Mouse (Mus musculus): ENCODE measurements around the gene Lama2. TPM values are rescaled to one million over a fixed set of nuclear protein-coding genes. Genes with fewer than 3 reads are reported as not detected.

Gene Lama2
- 0.96 and 6.6 TPM in 2 replicates for polyA plus RNA-seq (2014; fragmentation: Nextera tagmentation; extraction: Ambion mirVana)

DNA sequence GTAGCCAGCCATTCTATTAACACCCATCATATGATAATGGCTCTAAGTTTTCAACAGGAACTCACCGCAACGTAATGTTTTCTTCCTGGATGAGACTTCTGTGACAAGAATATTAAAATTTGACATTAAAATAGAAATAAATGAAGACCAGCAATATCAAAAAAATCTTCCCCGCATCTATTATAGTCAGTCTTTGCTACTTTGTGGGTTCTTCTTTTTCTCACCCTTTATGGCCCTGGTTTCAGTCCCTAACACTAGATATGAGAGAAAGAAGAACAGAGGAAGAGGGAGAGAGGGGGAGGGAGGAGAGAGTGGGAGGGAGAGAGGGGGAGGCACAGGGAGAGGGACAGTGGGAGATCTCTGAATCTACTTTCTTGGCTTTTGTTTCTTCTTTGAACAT, at the start of gene Lama2:
Gene Lama2 (minus strand): TSS at position 101 of the 400 bp plus-strand sequence.
- Histone ChIP-seq H3K4me2 (ENCODE audit: low read length) (no peak within 1 kb of the TSS), H3K36me3 (ENCODE audit: control insufficient read depth, insufficient read depth, low read length) (no peaks in the 10 kb centered on the region), H3K4me1 (ENCODE audit: control insufficient read depth, insufficient read depth, low read length) (peaks cover 6% of the 10 kb centered on the region; the same call in 1 of the 2 replicates), H3K27me3 (ENCODE audit: control insufficient read depth, insufficient read depth, low read length) (no peaks in the 10 kb centered on the region), H3K9me3 (ENCODE audit: control insufficient read depth, low read length) (no peaks in the 10 kb centered on the region), H3K27ac (replicated peaks; ENCODE audit: low read depth, low read length) (no peak within 1 kb of the TSS), H3K9ac (replicated peaks; ENCODE audit: low read length) (no peak within 1 kb of the TSS), H3K4me3 (replicated peaks; ENCODE audit: low read depth, low read length) (no peak within 1 kb of the TSS)
- WGBS: 95% methylated on average over 3 of the region's 3 CpGs
- DNase-seq (no peak), ATAC-seq (ENCODE audit: low FRiP score, low TSS enrichment) (no peak)

DNA sequence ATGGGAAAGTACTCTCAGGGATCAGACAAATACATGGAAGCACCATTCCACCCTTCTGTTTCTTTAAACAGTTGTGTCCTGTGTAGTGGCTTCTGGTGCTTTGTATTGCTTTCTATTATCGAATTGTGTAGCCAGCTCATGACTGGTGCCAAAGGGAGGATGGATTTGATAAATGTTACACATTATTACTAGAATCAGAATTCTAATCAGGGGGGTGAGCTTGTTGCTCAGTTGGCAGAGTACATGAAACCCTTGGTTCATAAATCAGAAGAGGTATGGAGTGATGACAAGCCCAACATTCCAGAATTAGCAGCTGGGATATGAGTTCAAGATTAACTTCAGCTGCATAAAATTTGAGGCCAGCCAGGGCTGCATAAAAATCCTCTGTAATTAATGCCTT, 44.8 kb upstream of the Lama2 start:
- H3K36me3 ChIP-seq (ENCODE audit: control insufficient read depth, insufficient read depth, low read length): no peaks in the 10 kb centered on the region
- H3K9me3 ChIP-seq (ENCODE audit: control insufficient read depth, low read length): no peaks in the 10 kb centered on the region
- no peak overlapping the region for H3K27ac ChIP-seq (replicated peaks; ENCODE audit: low read depth, low read length)
- H3K4me1 ChIP-seq (ENCODE audit: control insufficient read depth, insufficient read depth, low read length): no peaks in the 10 kb centered on the region
- DNase-seq: no peak
- ATAC-seq (ENCODE audit: low FRiP score, low TSS enrichment): no peak
- 85% methylated on average over 1 of the region's 1 CpGs for WGBS
- H3K4me3 ChIP-seq (replicated peaks; ENCODE audit: low read depth, low read length): no peak overlapping the region
- H3K4me2 ChIP-seq (ENCODE audit: low read length): no peak overlapping the region
- H3K27me3 ChIP-seq (ENCODE audit: control insufficient read depth, insufficient read depth, low read length): no peaks in the 10 kb centered on the region
- no peak overlapping the region for H3K9ac ChIP-seq (replicated peaks; ENCODE audit: low read length)

DNA sequence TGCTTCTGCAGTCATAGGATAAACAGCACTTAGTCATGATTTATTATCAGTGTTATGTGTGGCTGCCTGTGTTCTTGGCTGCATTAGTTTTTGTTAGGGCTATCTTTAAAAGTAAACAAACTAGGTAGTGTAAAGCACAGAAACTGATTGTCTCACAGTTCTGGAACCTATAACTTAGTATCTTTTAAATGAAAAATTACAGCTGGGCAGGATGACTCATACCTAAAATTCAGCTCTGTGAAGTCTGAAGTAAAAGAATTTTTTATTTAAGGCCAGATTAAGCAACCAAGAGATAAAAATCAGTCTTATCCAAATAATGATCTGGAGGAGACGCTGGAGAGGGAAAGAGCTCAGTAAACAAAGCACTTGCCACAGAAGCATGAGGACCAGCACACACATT, 43.8 kb upstream of the Lama2 start:
- no peak overlapping the region for H3K27ac ChIP-seq (replicated peaks; ENCODE audit: low read depth, low read length)
- no peak overlapping the region for H3K4me3 ChIP-seq (replicated peaks; ENCODE audit: low read depth, low read length)
- no peak overlapping the region for H3K4me2 ChIP-seq (ENCODE audit: low read length)
- no peaks in the 10 kb centered on the region for H3K9me3 ChIP-seq (ENCODE audit: control insufficient read depth, low read length)
- WGBS: 91% methylated on average over 1 of the region's 1 CpGs
- no peak for DNase-seq
- ATAC-seq (ENCODE audit: low FRiP score, low TSS enrichment): no peak
- H3K27me3 ChIP-seq (ENCODE audit: control insufficient read depth, insufficient read depth, low read length): no peaks in the 10 kb centered on the region
- no peak overlapping the region for H3K9ac ChIP-seq (replicated peaks; ENCODE audit: low read length)
- H3K36me3 ChIP-seq (ENCODE audit: control insufficient read depth, insufficient read depth, low read length): no peaks in the 10 kb centered on the region
- no peaks in the 10 kb centered on the region for H3K4me1 ChIP-seq (ENCODE audit: control insufficient read depth, insufficient read depth, low read length)

DNA sequence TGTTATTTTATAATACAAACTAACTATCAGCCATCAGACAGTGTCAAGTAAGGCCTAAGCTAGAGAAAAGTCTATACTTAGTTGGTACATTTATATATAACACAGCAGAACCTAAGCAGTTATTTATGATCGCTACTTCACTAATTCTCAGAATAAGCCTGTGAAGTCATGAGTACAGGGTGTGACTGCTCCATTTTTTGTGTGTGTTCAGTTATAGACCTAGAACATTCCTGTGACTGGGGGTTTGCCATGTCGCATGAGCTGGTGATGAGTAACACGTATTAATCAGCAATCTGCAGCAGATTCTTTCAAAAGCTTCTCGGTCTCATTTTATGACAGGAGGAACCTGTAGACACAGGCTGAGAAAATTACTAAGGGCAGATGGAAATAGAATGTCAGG, 34.6 kb upstream of the Lama2 start:
- no peak overlapping the region for H3K4me2 ChIP-seq (ENCODE audit: low read length)
- ATAC-seq (ENCODE audit: low FRiP score, low TSS enrichment): no peak
- H3K9me3 ChIP-seq (ENCODE audit: control insufficient read depth, low read length): no peaks in the 10 kb centered on the region
- H3K9ac ChIP-seq (replicated peaks; ENCODE audit: low read length): no peak overlapping the region
- H3K36me3 ChIP-seq (ENCODE audit: control insufficient read depth, insufficient read depth, low read length): no peaks in the 10 kb centered on the region
- no peak for DNase-seq
- H3K27ac ChIP-seq (replicated peaks; ENCODE audit: low read depth, low read length): no peak overlapping the region
- no peak overlapping the region for H3K4me3 ChIP-seq (replicated peaks; ENCODE audit: low read depth, low read length)
- WGBS: 89% methylated on average over 4 of the region's 4 CpGs
- no peaks in the 10 kb centered on the region for H3K4me1 ChIP-seq (ENCODE audit: control insufficient read depth, insufficient read depth, low read length)
- H3K27me3 ChIP-seq (ENCODE audit: control insufficient read depth, insufficient read depth, low read length): no peaks in the 10 kb centered on the region

DNA sequence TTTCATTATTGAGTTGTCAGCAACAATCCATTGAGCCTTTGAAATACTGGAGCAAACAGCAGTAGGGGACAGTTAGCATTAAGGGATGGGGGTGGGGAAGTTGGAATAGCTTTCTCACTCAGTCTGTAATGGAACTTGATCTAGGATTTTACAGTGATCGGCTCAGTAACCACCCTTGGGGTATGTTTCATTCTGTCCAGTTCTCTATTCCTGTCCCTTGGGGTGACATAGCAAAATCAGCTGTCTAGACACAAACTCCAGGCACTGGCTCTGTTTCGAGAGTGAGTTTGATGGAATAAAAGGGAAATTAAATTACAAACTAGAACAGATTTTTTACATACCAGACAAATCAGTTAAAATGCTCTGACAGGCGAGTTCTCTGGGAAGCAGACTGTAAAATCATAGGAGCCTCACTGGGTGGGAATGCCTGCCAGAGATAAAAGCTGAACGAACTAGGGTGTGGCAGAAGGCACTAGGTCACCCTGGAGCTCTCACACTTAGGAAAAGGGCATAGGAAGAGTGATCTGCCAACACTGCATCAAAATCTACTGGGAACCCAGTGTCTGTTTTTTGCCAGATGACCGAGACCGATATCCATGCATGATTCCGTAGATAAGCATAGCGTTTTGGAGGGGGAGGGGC, 33.3 kb upstream of the Lama2 start:
- H3K27me3 ChIP-seq (ENCODE audit: control insufficient read depth, insufficient read depth, low read length): no peaks in the 10 kb centered on the region
- H3K9ac ChIP-seq (replicated peaks; ENCODE audit: low read length): no peak overlapping the region
- WGBS: 62% methylated on average over 8 of the region's 8 CpGs
- ATAC-seq (ENCODE audit: low FRiP score, low TSS enrichment) (0 out of 2 replicates have a peak, but pooled peaks have one; percentile 34), DNase-seq (peak; percentile 44)
- no peak overlapping the region for H3K4me2 ChIP-seq (ENCODE audit: low read length)
- no peaks in the 10 kb centered on the region for H3K4me1 ChIP-seq (ENCODE audit: control insufficient read depth, insufficient read depth, low read length)
- H3K27ac ChIP-seq (replicated peaks; ENCODE audit: low read depth, low read length): no peak overlapping the region
- H3K36me3 ChIP-seq (ENCODE audit: control insufficient read depth, insufficient read depth, low read length): no peaks in the 10 kb centered on the region
- no peaks in the 10 kb centered on the region for H3K9me3 ChIP-seq (ENCODE audit: control insufficient read depth, low read length)
- no peak overlapping the region for H3K4me3 ChIP-seq (replicated peaks; ENCODE audit: low read depth, low read length)

DNA sequence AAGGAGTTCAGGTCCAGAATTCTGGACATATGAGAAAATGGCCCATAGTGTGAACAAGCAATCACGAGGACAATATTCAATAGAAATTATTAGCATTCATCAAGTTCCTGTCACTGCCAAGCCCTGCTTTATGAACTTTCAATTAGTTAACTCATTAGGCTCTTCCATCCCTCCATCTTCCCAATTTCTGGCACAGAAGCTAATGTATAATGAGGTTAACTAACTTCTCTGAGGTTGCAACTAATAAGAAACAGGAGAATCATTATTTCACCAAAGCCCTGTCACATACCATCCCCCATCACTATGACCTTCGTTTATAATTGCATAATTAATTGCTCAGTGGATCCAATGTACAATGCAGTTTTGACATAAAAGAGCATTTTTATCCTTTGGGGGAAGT, 16.2 kb upstream of the Lama2 start:
- H3K36me3 ChIP-seq (ENCODE audit: control insufficient read depth, insufficient read depth, low read length): no peaks in the 10 kb centered on the region
- H3K27me3 ChIP-seq (ENCODE audit: control insufficient read depth, insufficient read depth, low read length): no peaks in the 10 kb centered on the region
- no peak overlapping the region for H3K9ac ChIP-seq (replicated peaks; ENCODE audit: low read length)
- DNase-seq (no peak), ATAC-seq (ENCODE audit: low FRiP score, low TSS enrichment) (no peak)
- no peaks in the 10 kb centered on the region for H3K9me3 ChIP-seq (ENCODE audit: control insufficient read depth, low read length)
- WGBS: 80% methylated on average over 2 of the region's 2 CpGs
- H3K4me2 ChIP-seq (ENCODE audit: low read length): no peak overlapping the region
- no peaks in the 10 kb centered on the region for H3K4me1 ChIP-seq (ENCODE audit: control insufficient read depth, insufficient read depth, low read length)
- no peak overlapping the region for H3K4me3 ChIP-seq (replicated peaks; ENCODE audit: low read depth, low read length)
- no peak overlapping the region for H3K27ac ChIP-seq (replicated peaks; ENCODE audit: low read depth, low read length)

DNA sequence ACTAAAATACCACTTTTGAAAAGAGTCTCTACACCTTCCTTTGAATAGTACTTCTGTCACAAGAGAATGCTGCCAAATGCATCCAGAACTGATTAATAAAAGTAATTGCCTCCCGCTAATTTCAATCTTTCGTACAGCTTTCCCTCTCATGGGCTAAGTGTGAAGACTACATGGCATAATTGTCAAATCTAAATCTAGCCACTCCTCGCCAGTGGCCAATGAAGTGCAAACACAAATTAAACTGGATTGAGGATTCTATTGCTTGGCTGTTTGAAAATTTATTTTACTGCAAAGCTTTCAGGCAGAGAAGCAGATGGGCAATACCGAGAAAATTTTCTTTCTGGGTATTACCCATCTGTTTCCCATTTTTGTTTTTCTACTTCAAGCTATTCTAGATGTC, 11.4 kb upstream of the Lama2 start:
- H3K4me1 ChIP-seq (ENCODE audit: control insufficient read depth, insufficient read depth, low read length): no peaks in the 10 kb centered on the region
- no peak overlapping the region for H3K27ac ChIP-seq (replicated peaks; ENCODE audit: low read depth, low read length)
- H3K9me3 ChIP-seq (ENCODE audit: control insufficient read depth, low read length): no peaks in the 10 kb centered on the region
- no peaks in the 10 kb centered on the region for H3K27me3 ChIP-seq (ENCODE audit: control insufficient read depth, insufficient read depth, low read length)
- no peaks in the 10 kb centered on the region for H3K36me3 ChIP-seq (ENCODE audit: control insufficient read depth, insufficient read depth, low read length)
- H3K4me3 ChIP-seq (replicated peaks; ENCODE audit: low read depth, low read length): no peak overlapping the region
- H3K4me2 ChIP-seq (ENCODE audit: low read length): no peak overlapping the region
- no peak for DNase-seq
- no peak overlapping the region for H3K9ac ChIP-seq (replicated peaks; ENCODE audit: low read length)
- ATAC-seq (ENCODE audit: low FRiP score, low TSS enrichment): no peak
- WGBS: 77% methylated on average over 4 of the region's 4 CpGs

DNA sequence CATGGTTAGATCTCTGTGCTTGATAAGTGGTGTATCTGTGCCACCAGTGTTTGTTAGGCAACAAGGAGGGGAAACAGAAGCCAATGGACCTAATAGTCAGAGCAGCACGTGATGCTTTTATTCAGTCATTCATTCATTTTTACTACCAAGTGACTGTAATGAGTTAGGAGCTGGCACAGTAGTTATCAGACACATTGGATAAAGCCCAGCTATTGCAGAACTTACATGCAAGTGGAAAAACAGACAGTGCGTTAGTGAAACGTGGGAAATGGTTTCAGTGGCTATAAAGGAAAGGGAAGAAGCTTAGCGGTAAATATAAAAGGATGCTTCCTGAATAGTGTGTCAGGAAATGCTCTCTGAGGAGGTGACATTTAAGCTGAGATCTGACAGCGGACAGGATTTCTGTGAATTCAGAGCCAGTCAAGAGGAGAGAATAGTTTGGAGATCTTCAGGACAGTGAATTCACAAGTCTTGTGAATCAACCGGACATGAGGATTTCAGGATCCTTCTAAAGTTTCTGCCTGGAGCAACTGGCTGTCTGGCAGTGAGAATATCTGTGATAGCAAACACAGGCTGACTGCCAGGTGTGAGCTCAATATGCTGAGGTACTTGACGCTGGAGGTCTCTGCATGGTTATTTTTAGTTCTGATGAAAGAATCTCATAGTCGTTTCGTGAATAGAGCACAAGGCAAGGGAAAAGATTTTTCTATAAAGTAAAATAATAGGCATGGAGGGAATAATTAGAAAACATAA, 2.3 kb upstream of the Lama2 start:
- DNase-seq (no peak), ATAC-seq (ENCODE audit: low FRiP score, low TSS enrichment) (no peak)
- no peaks in the 10 kb centered on the region for H3K27me3 ChIP-seq (ENCODE audit: control insufficient read depth, insufficient read depth, low read length)
- H3K9ac ChIP-seq (replicated peaks; ENCODE audit: low read length): no peak overlapping the region
- no peaks in the 10 kb centered on the region for H3K36me3 ChIP-seq (ENCODE audit: control insufficient read depth, insufficient read depth, low read length)
- H3K4me2 ChIP-seq (ENCODE audit: low read length): no peak overlapping the region
- WGBS: 81% methylated on average over 9 of the region's 9 CpGs
- no peaks in the 10 kb centered on the region for H3K9me3 ChIP-seq (ENCODE audit: control insufficient read depth, low read length)
- H3K4me1 ChIP-seq (ENCODE audit: control insufficient read depth, insufficient read depth, low read length): peaks cover under 1% of the 10 kb centered on the region; the same call in 1 of the 2 replicates
- H3K27ac ChIP-seq (replicated peaks; ENCODE audit: low read depth, low read length): no peak overlapping the region
- no peak overlapping the region for H3K4me3 ChIP-seq (replicated peaks; ENCODE audit: low read depth, low read length)

DNA sequence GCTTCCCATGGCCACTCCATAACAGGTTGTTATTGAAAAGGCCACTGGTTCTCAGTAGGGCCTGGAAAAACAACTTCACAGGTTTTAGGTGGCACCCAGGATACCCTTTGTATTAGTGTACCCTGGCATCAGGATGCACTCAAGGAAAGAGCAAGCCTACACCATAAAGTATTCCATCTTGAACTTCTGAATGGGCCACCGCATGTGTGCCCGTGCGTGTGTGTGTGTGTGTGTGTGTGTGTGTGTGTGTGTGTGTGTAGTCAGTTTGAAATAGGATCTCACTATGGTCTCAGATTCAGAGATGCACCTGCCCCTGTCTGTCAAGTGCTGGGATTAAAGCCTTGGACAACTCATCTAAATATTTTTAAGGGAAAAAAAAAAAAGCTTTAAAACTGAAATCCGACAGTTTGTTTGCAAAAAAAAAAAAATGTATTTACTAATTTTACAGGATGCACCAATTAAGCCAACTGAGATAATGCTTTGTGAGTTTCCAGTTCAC, 2.0 kb downstream of the Lama2 start:
- peaks cover 6% of the 10 kb centered on the region; the same call in 1 of the 2 replicates for H3K4me1 ChIP-seq (ENCODE audit: control insufficient read depth, insufficient read depth, low read length)
- no peak for ATAC-seq (ENCODE audit: low FRiP score, low TSS enrichment)
- H3K9me3 ChIP-seq (ENCODE audit: control insufficient read depth, low read length): no peaks in the 10 kb centered on the region
- DNase-seq: no peak
- no peak overlapping the region for H3K9ac ChIP-seq (replicated peaks; ENCODE audit: low read length)
- no peaks in the 10 kb centered on the region for H3K27me3 ChIP-seq (ENCODE audit: control insufficient read depth, insufficient read depth, low read length)
- H3K4me3 ChIP-seq (replicated peaks; ENCODE audit: low read depth, low read length): no peak overlapping the region
- H3K27ac ChIP-seq (replicated peaks; ENCODE audit: low read depth, low read length): no peak overlapping the region
- no peak overlapping the region for H3K4me2 ChIP-seq (ENCODE audit: low read length)
- no peaks in the 10 kb centered on the region for H3K36me3 ChIP-seq (ENCODE audit: control insufficient read depth, insufficient read depth, low read length)
- WGBS: 87% methylated on average over 4 of the region's 4 CpGs
